Mouse (Mus musculus): ENCODE data around the gene Itprip. TPM values are rescaled to one million over a fixed set of nuclear protein-coding genes. Genes with fewer than 3 reads are reported as not detected.
A peak's percentile ranks its signal among the peaks of the same experiment; 100 is the strongest.

Gene Itprip
- 10.4 and 12.3 TPM in 2 replicates for polyA plus RNA-seq (2014; fragmentation: Nextera tagmentation; extraction: Ambion mirVana)

DNA sequence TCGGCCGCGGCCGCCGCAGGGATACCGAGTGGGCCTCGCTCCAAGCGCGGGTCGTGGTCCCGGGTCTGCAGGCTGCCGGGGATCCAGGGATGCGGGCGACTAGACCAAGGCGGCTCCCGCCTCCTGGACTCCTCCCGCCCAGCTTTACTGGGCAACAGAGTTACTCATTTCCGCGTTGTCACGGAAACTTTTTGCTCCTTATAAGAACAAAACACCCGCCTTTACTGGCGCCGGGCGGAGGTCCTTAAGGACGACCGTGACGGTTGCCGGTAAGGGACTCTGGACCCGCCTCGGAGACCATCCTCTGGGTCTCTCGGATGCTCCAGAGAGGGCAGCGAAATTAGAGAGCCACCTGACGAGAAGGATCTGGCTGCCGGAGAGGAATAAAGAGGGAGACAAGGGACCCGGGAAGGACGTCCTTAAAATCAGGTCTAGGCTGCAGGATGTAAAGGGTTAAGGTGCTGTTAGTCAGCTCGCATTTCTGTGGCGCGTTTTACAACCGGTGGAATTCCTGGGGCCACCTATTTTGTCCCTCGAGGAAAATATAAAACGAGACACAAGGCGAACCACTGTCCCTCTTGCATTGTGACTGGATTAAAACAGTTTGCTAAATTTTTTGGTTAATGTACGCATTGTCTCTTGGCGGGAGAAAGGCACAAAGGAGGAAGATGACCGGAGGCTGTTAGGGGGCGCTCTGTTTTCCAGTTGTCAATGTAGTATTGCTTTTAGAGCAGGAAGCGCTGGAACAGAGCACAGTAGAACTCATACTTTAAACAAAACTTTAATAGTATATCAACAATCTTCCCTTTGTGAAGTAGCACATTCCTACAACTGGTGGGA, at the start of gene Itprip, which contains the start of gene Cfap43:
Gene Itprip (minus strand): TSS at position 174 of the 840 bp plus-strand sequence.
Gene Cfap43 (minus strand): TSS at position 162 of the 840 bp plus-strand sequence.
- no peaks in the 10 kb centered on the region for H3K27me3 ChIP-seq (ENCODE audit: control insufficient read depth, insufficient read depth, low read length)
- ATAC-seq (replicated peaks; ENCODE audit: insufficient number of reproducible peaks, low FRiP score, low TSS enrichment, low read depth): peak; percentile 80
- WGBS: under 1% methylated on average over 48 of the region's 48 CpGs
- H3K27ac ChIP-seq (replicated peaks; ENCODE audit: low read depth, low read length): peak within 1 kb of the TSS; percentile 81
- H3K4me1 ChIP-seq (ENCODE audit: control insufficient read depth, insufficient read depth, low read length): no peaks in the 10 kb centered on the region; the same call in 1 of the 2 replicates
- peak within 1 kb of the TSS; percentile 91 for H3K9ac ChIP-seq (replicated peaks; ENCODE audit: low read length)
- H3K4me2 ChIP-seq (ENCODE audit: low read depth, low read length): peak within 1 kb of the TSS; percentile 42
- H3K36me3 ChIP-seq (replicated peaks; ENCODE audit: control insufficient read depth, insufficient read depth, low read depth, low read length): no peaks in the 10 kb centered on the region
- peak; percentile 92 for DNase-seq (ENCODE audit: low spot score)
- no peaks in the 10 kb centered on the region for H3K9me3 ChIP-seq (replicated peaks; ENCODE audit: control insufficient read depth, low read length)
- H3K4me3 ChIP-seq (ENCODE audit: low read depth, low read length): peak within 1 kb of the TSS; percentile 83

DNA sequence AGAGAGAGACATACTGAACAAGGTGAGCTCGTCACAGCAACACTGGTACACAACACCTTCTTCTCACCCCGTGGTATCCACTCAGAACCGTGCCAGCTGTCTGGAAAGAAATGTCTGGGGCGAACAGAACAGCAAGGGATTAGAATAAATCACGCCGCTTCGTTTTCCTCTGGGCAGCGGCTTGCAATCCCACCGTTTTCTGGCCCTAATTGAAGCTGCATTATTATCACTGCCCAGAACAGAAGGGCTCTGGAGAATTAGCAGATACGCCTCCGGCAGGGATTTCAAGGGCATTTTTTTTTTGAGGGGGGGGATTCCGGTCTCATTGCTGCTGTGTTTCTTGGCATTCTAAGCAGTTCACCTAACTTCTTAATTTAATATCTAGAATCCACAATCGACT, 39.1 kb upstream of the Itprip start:
- no peak for ATAC-seq (replicated peaks; ENCODE audit: insufficient number of reproducible peaks, low FRiP score, low TSS enrichment, low read depth)
- no peaks in the 10 kb centered on the region for H3K9me3 ChIP-seq (replicated peaks; ENCODE audit: control insufficient read depth, low read length)
- WGBS: 81% methylated on average over 13 of the region's 13 CpGs
- no peak overlapping the region for H3K4me3 ChIP-seq (ENCODE audit: low read depth, low read length)
- no peak overlapping the region for H3K4me2 ChIP-seq (ENCODE audit: low read depth, low read length)
- no peaks in the 10 kb centered on the region for H3K36me3 ChIP-seq (replicated peaks; ENCODE audit: control insufficient read depth, insufficient read depth, low read depth, low read length)
- H3K4me1 ChIP-seq (ENCODE audit: control insufficient read depth, insufficient read depth, low read length): no peaks in the 10 kb centered on the region
- no peak overlapping the region for H3K27ac ChIP-seq (replicated peaks; ENCODE audit: low read depth, low read length)
- H3K27me3 ChIP-seq (ENCODE audit: control insufficient read depth, insufficient read depth, low read length): no peaks in the 10 kb centered on the region
- no peak for DNase-seq (ENCODE audit: low spot score)
- no peak overlapping the region for H3K9ac ChIP-seq (replicated peaks; ENCODE audit: low read length)

DNA sequence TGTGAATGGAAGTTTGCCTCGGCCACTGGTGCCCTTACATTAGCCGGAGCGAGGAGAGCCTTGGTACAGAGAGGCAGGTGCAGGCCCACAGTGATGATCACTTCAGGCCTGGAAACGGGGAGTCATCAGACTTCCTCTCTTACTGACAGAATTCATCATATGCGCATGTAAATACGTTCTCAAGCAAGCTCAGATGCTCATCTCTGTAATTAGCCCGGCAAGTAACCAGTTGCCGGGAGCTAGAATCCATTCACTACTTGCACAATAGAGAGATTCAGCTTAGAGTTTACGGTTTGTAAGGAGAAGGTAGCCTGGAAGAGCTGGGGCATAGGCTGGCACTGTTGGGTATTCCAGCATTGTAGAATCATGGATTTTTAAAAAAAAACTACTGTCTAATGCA, 34.1 kb upstream of the Itprip start:
- Histone ChIP-seq H3K4me2 (ENCODE audit: low read depth, low read length) (no peak overlapping the region), H3K4me1 (ENCODE audit: control insufficient read depth, insufficient read depth, low read length) (no peaks in the 10 kb centered on the region), H3K27ac (replicated peaks; ENCODE audit: low read depth, low read length) (no peak overlapping the region), H3K36me3 (replicated peaks; ENCODE audit: control insufficient read depth, insufficient read depth, low read depth, low read length) (no peaks in the 10 kb centered on the region), H3K27me3 (ENCODE audit: control insufficient read depth, insufficient read depth, low read length) (no peaks in the 10 kb centered on the region), H3K4me3 (ENCODE audit: low read depth, low read length) (no peak overlapping the region), H3K9ac (replicated peaks; ENCODE audit: low read length) (no peak overlapping the region), H3K9me3 (replicated peaks; ENCODE audit: control insufficient read depth, low read length) (no peaks in the 10 kb centered on the region)
- DNase-seq (ENCODE audit: low spot score): no peak
- ATAC-seq (replicated peaks; ENCODE audit: insufficient number of reproducible peaks, low FRiP score, low TSS enrichment, low read depth): no peak
- 70% methylated on average over 9 of the region's 9 CpGs for WGBS

DNA sequence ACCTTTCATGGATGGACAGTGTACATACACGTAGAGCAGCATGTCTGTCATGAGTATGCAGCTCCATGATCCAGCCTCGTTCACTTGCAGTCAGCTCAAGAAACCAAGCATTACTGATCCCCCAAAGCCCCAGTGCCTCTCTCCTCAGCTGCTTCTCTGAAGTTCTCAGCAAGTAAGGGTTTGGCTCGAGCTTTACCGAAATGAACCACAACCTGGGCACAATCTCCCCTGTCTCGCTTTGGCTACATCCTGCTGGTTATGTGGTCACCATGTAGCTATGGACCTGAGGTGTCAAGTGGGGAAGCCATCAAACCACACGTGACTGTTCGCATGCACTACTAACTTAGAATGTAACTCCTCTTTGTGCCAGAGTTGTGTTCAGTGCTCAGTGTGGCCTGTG, 31.8 kb upstream of the Itprip start:
- DNase-seq (ENCODE audit: low spot score): no peak
- 89% methylated on average over 7 of the region's 7 CpGs for WGBS

DNA sequence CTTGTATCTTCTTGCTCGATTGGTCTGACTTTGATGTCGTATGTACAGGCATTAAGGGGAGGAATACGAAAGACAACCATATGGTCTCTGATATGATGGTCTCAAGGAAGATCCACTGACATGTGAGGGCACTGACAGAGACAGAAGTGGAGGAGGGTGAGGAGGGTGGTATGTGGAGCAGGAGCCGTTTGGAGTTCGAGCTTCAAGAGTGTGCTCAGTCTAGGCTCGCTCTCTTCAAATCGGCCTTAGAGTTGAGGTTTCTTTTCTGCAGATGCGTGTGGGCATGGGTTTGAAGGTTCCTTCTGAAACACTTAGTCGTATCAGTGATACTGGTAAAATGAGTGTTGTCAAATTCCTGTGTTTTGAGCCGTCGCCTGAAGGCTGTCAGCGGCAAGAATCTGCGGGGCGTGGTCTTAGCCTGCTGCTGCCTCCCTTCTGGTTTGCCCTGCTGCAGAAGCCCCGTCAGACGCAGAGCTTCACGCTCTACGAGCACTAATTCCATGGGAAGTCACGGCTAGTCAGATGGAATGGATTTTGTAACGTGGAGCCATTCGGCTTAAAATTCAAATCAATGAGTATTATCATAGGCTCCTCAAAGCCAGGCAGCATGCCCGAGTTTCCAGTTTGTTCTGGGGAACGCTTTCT, 27.8 kb upstream of the Itprip start:
- H3K4me2 ChIP-seq (ENCODE audit: low read depth, low read length): no peak overlapping the region
- ATAC-seq (replicated peaks; ENCODE audit: insufficient number of reproducible peaks, low FRiP score, low TSS enrichment, low read depth) (no peak), DNase-seq (ENCODE audit: low spot score) (peak; percentile 55)
- no peaks in the 10 kb centered on the region for H3K27me3 ChIP-seq (ENCODE audit: control insufficient read depth, insufficient read depth, low read length)
- no peak overlapping the region for H3K9ac ChIP-seq (replicated peaks; ENCODE audit: low read length)
- H3K4me1 ChIP-seq (ENCODE audit: control insufficient read depth, insufficient read depth, low read length): no peaks in the 10 kb centered on the region
- H3K27ac ChIP-seq (replicated peaks; ENCODE audit: low read depth, low read length): no peak overlapping the region
- no peaks in the 10 kb centered on the region for H3K9me3 ChIP-seq (replicated peaks; ENCODE audit: control insufficient read depth, low read length)
- WGBS: 53% methylated on average over 23 of the region's 23 CpGs
- H3K4me3 ChIP-seq (ENCODE audit: low read depth, low read length): no peak overlapping the region
- H3K36me3 ChIP-seq (replicated peaks; ENCODE audit: control insufficient read depth, insufficient read depth, low read depth, low read length): no peaks in the 10 kb centered on the region

More for the DNA sequence above, 31.8 kb upstream of the Itprip start:
- Histone ChIP-seq H3K4me3 (ENCODE audit: low read depth, low read length) (no peak overlapping the region), H3K9ac (replicated peaks; ENCODE audit: low read length) (no peak overlapping the region), H3K27ac (replicated peaks; ENCODE audit: low read depth, low read length) (no peak overlapping the region), H3K9me3 (replicated peaks; ENCODE audit: control insufficient read depth, low read length) (no peaks in the 10 kb centered on the region), H3K27me3 (ENCODE audit: control insufficient read depth, insufficient read depth, low read length) (no peaks in the 10 kb centered on the region), H3K4me2 (ENCODE audit: low read depth, low read length) (no peak overlapping the region), H3K4me1 (ENCODE audit: control insufficient read depth, insufficient read depth, low read length) (no peaks in the 10 kb centered on the region), H3K36me3 (replicated peaks; ENCODE audit: control insufficient read depth, insufficient read depth, low read depth, low read length) (no peaks in the 10 kb centered on the region)
- ATAC-seq (replicated peaks; ENCODE audit: insufficient number of reproducible peaks, low FRiP score, low TSS enrichment, low read depth): no peak

DNA sequence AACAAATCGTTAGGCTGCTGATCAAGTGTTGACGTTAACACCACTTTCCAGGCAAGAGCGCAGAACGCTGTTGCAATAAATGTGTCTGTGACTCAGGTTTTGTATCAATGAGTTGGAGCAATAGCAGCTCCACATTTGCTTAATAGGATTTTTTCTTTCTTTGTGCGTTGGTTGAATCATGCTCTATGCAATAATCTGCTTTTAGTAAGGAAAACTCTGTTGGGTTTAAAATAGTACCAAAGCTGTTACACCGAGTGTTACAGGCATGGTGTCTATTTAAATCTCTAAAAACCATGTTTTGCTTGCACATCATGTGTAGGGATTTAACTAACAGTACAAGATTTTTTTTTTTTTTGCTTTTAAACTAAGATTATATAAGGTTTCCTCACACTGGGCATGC, 20.3 kb upstream of the Itprip start:
- Histone ChIP-seq H3K9ac (replicated peaks; ENCODE audit: low read length) (no peak overlapping the region), H3K4me3 (ENCODE audit: low read depth, low read length) (no peak overlapping the region), H3K4me2 (ENCODE audit: low read depth, low read length) (no peak overlapping the region), H3K27me3 (ENCODE audit: control insufficient read depth, insufficient read depth, low read length) (no peaks in the 10 kb centered on the region; the same call in 1 of the 2 replicates), H3K27ac (replicated peaks; ENCODE audit: low read depth, low read length) (no peak overlapping the region), H3K9me3 (replicated peaks; ENCODE audit: control insufficient read depth, low read length) (no peaks in the 10 kb centered on the region), H3K4me1 (ENCODE audit: control insufficient read depth, insufficient read depth, low read length) (no peaks in the 10 kb centered on the region), H3K36me3 (replicated peaks; ENCODE audit: control insufficient read depth, insufficient read depth, low read depth, low read length) (no peaks in the 10 kb centered on the region)
- 84% methylated on average over 6 of the region's 6 CpGs for WGBS
- ATAC-seq (replicated peaks; ENCODE audit: insufficient number of reproducible peaks, low FRiP score, low TSS enrichment, low read depth) (no peak), DNase-seq (ENCODE audit: low spot score) (no peak)

DNA sequence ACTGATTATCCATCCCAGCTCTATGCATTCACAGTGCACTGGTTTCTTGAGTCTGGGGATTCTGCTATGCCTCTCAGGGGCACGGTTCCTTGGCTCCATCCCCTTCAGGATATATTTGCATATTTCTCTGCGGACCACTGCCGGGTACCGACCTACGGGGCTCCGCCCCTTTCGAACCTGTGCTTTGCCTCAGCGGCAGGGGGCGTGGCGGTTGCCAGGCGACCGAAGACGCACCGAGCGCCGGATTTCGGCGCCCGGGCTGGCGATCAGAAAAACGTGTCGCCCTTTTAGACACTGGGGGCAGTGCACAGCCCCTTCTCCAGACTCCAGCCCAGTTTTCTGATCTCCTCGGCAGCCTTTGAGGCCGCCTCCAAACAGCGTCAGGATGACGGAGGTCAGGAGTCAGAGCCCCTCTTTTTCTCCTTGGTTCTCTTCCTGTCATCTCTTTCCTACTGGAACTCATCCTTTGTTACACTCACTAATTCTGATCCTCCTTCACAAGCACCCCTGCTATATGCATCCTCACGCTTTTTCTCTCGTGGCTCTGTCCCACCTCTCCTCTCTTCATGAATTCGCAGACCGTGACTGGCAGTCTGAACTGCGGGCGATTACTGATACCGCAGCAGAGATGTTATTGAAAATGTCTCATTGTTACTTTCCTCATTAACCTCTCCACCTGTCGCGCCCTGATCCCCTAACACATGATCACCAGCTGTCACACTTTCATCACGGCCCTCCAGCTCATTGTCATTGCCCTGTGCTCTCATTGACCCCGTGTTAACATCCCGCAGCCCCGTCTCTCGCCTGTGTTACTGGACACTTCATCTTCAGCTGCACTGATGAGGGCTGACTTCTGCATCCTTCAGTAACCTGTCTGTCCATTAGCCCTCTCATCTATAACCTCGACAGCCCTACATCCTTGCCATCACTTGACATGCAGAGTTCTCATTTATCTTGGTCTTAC, 18.6 kb upstream of the Itprip start, which contains the start of gene Cfap58:
Gene Cfap58 (plus strand): TSS at position 233 of the 964 bp plus-strand sequence.
- Histone ChIP-seq H3K4me1 (ENCODE audit: control insufficient read depth, insufficient read depth, low read length) (no peaks in the 10 kb centered on the region), H3K9ac (replicated peaks; ENCODE audit: low read length) (no peak within 1 kb of the TSS; the same call in 1 of the 2 replicates), H3K27ac (replicated peaks; ENCODE audit: low read depth, low read length) (no peak within 1 kb of the TSS), H3K4me3 (ENCODE audit: low read depth, low read length) (peak within 1 kb of the TSS; percentile 25), H3K4me2 (ENCODE audit: low read depth, low read length) (peak within 1 kb of the TSS; percentile 61), H3K36me3 (replicated peaks; ENCODE audit: control insufficient read depth, insufficient read depth, low read depth, low read length) (no peaks in the 10 kb centered on the region), H3K27me3 (ENCODE audit: control insufficient read depth, insufficient read depth, low read length) (no peaks in the 10 kb centered on the region; the same call in 1 of the 2 replicates), H3K9me3 (replicated peaks; ENCODE audit: control insufficient read depth, low read length) (no peaks in the 10 kb centered on the region)
- ATAC-seq (replicated peaks; ENCODE audit: insufficient number of reproducible peaks, low FRiP score, low TSS enrichment, low read depth): peak; percentile 91
- peak; percentile 92 for DNase-seq (ENCODE audit: low spot score)
- WGBS: 7% methylated on average over 41 of the region's 41 CpGs
